Mouse (Mus musculus) MN1 (cell line): ENCODE data around the gene Patj.
"Not testable (repeated sequence)": the region's sequence is repeated elsewhere in the genome, so short reads cannot be mapped to it uniquely, and the experiment has no call there.

ENCODE experiments used
- DNase-seq: peaks from one replicate; pipeline ENCODE4 v3.0.0-alpha.2; 2016; ENCODE audit warnings: low spot score

Patj gene

DNA sequence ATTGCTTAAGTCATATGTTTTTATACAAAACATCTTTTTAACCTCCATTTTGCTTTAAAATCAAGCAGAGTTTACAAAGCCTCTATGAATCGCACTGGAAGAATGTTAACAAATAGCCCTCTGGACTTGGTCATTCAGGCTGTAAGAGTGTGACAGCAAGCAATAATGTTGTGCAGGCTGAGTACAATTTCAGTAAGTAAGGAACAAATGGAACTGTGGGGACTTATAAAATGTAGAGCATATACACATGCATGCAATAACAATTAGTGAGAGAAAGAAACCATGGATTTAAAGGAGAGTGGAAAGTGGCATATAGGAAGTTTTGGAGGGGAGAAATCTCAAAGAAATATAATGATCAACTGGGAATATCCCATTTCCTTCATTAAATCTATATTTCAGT is 261.2 kb downstream of the Patj start:
- no peak for DNase-seq

DNA sequence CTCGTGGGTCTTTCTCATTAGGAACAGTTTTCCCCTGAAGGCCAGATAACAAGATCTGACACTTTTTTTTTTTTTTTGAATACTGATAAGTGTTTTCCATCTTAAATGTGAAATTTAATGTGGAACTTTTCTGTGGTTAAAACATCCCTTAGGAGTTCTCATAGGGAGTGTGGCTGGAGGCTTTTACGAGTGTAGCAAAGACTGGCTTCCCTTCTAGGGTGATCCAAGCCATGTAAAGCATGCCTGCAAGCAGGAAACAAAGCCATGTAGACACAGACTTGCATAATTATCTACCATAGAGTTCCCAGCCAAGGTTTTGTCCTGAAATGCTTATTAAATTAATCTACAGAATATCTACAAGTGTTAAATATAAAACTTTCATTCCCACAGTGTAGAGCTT is 263.4 kb downstream of the Patj start:
- no peak for DNase-seq

- no peak for DNase-seq
These were observed 264.9 kb downstream of the Patj start for GRCm38 (mm10) chr4:98660534-98660933.

DNA sequence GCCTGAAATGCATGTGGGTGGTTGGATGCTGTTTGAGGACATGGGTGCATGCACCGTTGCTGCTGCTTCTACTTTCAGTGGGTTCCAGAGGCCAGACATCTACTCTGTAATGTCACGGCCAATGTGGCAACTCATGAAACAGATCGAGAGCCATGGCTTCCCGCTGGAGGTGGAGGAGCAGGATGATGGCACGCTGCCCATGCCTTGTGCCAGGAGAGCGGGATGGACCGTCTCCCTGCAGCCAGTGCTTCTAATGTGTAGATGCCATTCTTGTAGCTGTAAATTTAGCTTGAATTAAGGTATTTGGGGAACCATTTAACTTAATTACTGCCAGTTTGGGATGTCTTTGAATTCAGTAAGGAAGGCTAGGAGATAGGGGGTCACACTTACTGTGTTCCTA is 270.3 kb downstream of the Patj start:
- DNase-seq: no peak

- no peak for DNase-seq
These were observed 270.9 kb downstream of the Patj start for GRCm38 (mm10) chr4:98666451-98666850.

DNA sequence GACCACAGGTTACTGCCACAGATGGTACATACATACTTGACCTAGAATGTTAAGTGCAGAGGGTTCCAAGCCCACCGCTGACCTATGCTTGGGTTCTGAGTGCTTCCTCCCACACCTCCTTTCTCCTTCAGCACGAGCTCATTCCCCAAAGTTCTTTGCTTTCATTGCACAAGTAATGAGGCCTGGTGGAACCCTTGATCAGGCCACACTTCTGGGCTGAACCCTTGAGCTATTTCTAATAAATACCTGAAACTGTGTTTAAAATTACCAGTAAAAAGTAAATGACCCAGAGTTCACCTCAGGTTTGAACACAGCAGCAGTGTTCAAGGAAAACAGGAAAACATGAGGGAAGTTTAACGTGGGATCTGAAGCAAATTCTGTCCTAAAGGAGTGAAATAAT is 271.4 kb downstream of the Patj start:
- no peak for DNase-seq

DNA sequence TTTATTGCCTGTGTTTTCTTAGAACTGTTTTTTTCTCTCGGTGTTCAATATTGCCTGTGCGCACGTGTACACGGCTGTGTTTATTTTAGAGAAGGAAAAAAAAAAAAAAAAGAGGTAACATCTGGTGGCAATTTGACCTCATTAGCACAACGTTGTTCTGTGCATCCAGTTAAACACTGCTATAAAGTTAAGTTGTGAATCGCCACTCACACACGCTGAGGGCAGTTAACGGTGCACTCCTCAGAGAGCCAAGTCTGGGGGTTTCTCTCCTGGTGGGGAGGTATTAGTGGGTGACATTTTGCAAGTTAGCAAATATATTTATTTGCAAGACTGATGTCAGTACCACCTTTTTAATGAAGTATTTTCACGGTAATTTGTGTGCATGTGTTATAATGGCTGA is 281.9 kb downstream of the Patj start:
- no peak for DNase-seq

DNA sequence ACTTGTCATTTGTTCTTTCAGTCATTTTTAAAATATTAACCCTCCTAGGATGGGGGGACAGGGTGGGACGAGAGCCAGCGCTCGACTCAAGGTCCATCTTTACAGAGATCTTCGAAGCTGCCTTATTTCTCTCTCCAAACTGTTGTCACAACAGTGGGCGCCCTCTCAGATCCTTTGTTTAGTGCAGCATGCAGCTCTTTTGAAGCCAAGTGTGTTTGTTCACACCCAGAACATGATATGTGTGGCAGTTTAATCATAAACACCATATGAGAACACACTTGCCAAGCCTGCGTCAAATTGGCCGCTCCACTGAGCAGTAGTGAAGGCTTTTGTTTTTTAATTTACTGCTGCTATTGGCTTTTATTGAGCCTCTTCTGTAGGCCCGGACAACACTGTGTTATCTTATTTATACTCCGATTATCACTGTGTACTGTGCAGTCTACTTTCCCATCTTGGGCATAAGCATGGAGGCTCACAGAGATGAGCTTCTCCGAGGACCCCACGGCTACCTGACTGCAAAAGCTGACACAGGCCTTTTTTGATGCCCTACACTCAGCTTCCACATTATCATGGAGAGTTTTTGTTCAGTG is 291.2 kb downstream of the Patj start:
- DNase-seq: no peak

- DNase-seq: no peak
These were observed 292.5 kb downstream of the Patj start for GRCm38 (mm10) chr4:98688116-98688515.

DNA sequence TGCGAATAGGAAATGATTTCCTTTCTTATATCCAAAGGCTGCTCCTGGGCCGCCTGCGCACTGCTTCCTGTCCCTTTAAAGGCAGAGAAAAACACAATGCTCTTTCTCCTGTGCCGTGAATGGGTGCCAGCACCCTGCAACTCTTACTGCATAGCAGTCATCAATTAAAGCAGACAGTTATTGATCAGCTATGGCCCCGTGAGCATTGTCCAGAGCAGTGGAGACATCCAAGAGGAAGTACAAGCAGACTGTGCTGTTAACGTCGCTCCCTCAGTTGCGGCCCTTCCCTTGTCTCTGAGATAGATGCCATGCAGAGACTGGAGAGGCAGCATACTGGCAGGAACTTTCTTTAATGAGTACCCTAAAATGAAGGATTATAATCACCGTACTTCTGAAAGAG is 292.9 kb downstream of the Patj start:
- DNase-seq: no peak

GRCm38 (mm10) chr4:98689988-98690387 is 294.4 kb downstream of the Patj start:
- no peak for DNase-seq

- peak; percentile 43 for DNase-seq
These were observed 298.0 kb downstream of the Patj start for GRCm38 (mm10) chr4:98693465-98694185.

- DNase-seq: no peak
These were observed 302.3 kb downstream of the Patj start for GRCm38 (mm10) chr4:98697932-98698331.

- DNase-seq: no peak
These were observed 303.3 kb downstream of the Patj start for GRCm38 (mm10) chr4:98698921-98699320.

DNA sequence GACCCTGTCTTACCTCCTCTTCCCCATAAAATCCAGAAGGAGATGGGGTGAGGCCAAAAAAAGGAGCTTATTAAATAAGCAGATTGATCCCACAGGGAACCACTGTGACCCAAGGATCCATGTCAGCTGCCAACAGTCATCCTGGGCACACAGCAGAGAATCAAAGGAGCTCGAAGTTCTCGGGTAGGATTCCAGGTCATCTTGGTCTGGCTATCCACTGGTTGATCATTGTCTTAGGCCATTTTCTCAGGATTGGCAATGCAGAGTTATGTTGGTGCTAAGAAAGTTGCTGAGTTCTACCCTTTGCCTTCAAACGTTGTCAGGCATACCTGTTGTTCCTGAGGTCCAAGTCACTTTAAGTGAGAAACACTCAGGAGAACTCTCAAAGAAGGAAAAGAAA is 304.6 kb downstream of the Patj start:
- no peak for DNase-seq

DNA sequence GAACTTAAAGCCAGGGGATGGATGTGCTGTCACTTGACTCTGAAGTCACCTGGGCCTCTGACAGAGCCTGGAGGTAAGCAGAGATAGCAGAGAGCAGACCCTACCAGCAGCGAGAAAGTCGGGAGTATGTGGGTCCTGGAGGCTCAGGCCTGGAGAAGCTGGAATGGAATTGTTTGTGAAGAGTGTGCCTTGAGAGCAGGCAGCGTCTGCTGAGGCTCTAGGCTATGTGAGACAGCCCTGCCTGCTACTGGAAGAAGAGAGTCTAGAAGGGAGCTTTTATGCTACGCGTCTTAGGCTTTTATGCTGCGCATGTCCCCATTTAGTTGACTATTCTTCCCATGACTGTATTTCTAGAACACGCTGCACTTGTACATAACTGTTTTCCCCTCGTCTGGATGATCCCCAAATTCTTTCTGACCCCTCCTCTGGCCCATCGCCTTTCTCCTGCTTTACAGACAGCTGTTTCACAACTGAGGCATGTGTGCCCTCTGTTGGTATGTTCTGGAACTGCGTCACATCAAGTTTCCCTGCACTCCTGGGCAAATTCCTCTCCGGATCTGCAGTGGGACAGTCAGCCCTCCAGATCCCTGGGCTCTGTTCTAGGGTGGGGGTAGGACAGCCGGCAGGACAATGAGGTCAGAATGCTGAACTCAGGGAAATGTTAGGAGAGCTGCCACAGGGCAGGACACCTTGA is 306.8 kb downstream of the Patj start:
- peak; percentile 38 for DNase-seq

DNA sequence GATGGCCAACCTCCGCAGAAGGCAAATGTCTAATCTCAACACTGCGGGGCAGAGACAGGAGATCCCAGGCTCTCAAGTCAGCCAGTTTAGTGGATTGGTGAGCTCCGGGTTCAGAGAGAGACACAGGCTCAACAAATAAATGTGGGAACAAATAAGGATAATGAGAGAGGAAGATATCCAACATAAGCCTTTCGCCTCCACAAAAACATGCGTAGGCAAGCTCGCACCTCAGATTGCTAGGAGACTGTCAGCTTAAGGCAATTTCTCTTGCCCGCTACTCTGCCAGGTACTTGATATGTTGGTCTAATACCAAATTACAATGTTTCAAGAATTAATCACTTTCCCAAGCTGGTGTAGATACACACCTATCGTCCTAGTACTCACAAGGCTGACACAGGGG is 315.3 kb downstream of the Patj start:
- DNase-seq: no peak

- no peak for DNase-seq
These were observed 322.4 kb downstream of the Patj start for GRCm38 (mm10) chr4:98717735-98718546.

- DNase-seq: no peak
These were observed 322.9 kb downstream of the Patj start for GRCm38 (mm10) chr4:98718547-98718917.

DNA sequence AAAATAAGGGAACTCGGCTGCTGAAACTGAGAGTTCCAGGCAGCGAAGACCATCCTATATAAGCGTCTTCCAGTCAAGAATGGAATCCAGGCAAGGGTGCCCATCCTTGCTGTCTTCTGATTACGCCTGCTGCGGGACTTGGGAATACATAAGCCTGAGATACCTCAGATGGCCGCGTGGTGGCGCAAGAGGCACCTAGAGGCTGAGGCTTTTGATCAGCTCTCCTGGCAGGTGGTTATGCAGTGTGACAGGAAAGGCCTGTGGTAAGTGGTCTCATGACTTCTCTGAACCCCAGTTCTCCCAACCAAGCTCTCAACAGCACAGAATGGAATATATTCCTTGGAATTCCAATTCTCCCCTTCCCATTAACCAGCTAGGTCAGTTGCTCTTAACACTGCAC is 326.9 kb downstream of the Patj start:
- DNase-seq: no peak

- not testable (repeated sequence) for DNase-seq
These were observed 329.1 kb downstream of the Patj start for GRCm38 (mm10) chr4:98724682-98725081.

GRCm38 (mm10) chr4:98725439-98725838 is 329.9 kb downstream of the Patj start:
- no peak for DNase-seq
